Mouse (Mus musculus): ENCODE measurements around the gene Myl12a. TPM values are rescaled to one million over a fixed set of nuclear protein-coding genes. Genes with fewer than 3 reads are reported as not detected.

Gene Myl12a
- polyA plus RNA-seq, 2 experiments = 361 to 721 TPM

- TF ChIP-seq POLR2A (IDR thresholded peaks at IDR 0.05; ENCODE audit: borderline replicate concordance, extremely low read depth, insufficient read depth, insufficient read length) = no peak
- no peak for ATAC-seq (ENCODE audit: low FRiP score, low read depth)
- Histone ChIP-seq H3K27ac (replicated peaks; ENCODE audit: low read depth, low read length) (no peak overlapping the region), H3K4me1 (ENCODE audit: control insufficient read depth, insufficient read depth, low read length) (peaks cover 33% of the 10 kb centered on the region), H3K27me3 (ENCODE audit: control insufficient read depth, insufficient read depth, low read length) (no peaks in the 10 kb centered on the region), H3K4me3 (replicated peaks; ENCODE audit: low read length) (no peak overlapping the region), H3K36me3 (ENCODE audit: control insufficient read depth, insufficient read depth, low read length) (peaks cover 51% of the 10 kb centered on the region), H3K9ac (ENCODE audit: low read depth, low read length, severe bottlenecking) (no peak overlapping the region), H3K9me3 (ENCODE audit: control insufficient read depth, low read length) (no peaks in the 10 kb centered on the region), H3K4me2 (replicated peaks; ENCODE audit: low read depth, low read length, severe bottlenecking) (no peak overlapping the region)
- WGBS = 92% methylated on average over 6 of the region's 6 CpGs
- no peak for DNase-seq (ENCODE audit: low spot score)
Observed at GRCm38 (mm10) chr17:70995551-70995950, 7.1 kb downstream of the Myl12a start.

- Histone ChIP-seq H3K27ac (replicated peaks; ENCODE audit: low read depth, low read length) (no peak overlapping the region), H3K9ac (ENCODE audit: low read depth, low read length, severe bottlenecking) (no peak overlapping the region), H3K4me3 (replicated peaks; ENCODE audit: low read length) (no peak overlapping the region), H3K36me3 (ENCODE audit: control insufficient read depth, insufficient read depth, low read length) (peaks cover 51% of the 10 kb centered on the region), H3K9me3 (ENCODE audit: control insufficient read depth, low read length) (no peaks in the 10 kb centered on the region), H3K27me3 (ENCODE audit: control insufficient read depth, insufficient read depth, low read length) (no peaks in the 10 kb centered on the region), H3K4me2 (replicated peaks; ENCODE audit: low read depth, low read length, severe bottlenecking) (no peak overlapping the region), H3K4me1 (ENCODE audit: control insufficient read depth, insufficient read depth, low read length) (peaks cover 25% of the 10 kb centered on the region)
- ATAC-seq (ENCODE audit: low FRiP score, low read depth) = no peak
- WGBS = 90% methylated on average over 6 of the region's 6 CpGs
- TF ChIP-seq POLR2A (IDR thresholded peaks at IDR 0.05; ENCODE audit: borderline replicate concordance, extremely low read depth, insufficient read depth, insufficient read length) = no peak
- DNase-seq (ENCODE audit: low spot score) = no peak
Observed at GRCm38 (mm10) chr17:70994671-70995070, 8.0 kb downstream of the Myl12a start.

- peak; percentile 76 for DNase-seq (ENCODE audit: low spot score)
- H3K4me1 ChIP-seq (ENCODE audit: control insufficient read depth, insufficient read depth, low read length) = peaks cover 23% of the 10 kb centered on the region
Observed at GRCm38 (mm10) chr17:70993385-70993807, 9.3 kb downstream of the Myl12a start.

DNA sequence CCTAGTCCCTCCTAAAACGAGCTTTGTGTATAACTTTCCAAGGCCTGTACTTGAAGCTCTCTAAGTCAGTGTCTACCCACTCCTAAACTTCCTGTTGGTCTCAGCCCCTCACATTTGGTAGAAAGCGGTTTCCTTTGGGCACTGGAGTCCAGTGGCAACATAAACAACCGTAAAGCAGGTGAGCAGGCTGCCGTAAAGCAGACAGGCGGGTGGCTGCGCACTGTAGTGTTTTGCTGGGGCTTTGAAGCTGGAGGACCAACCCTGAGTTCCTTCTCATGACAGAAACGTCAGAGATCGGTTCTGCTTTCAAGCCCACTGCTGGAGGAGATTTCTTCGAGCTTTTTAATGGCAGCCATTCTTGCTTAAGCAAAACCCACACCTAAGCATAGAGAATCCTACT is 10.0 kb downstream of the Myl12a start:
- Histone ChIP-seq H3K27ac (replicated peaks; ENCODE audit: low read depth, low read length) (peak overlapping the region; percentile 48), H3K9me3 (ENCODE audit: control insufficient read depth, low read length) (no peaks in the 10 kb centered on the region), H3K4me2 (replicated peaks; ENCODE audit: low read depth, low read length, severe bottlenecking) (no peak overlapping the region), H3K36me3 (ENCODE audit: control insufficient read depth, insufficient read depth, low read length) (peaks cover 49% of the 10 kb centered on the region), H3K27me3 (ENCODE audit: control insufficient read depth, insufficient read depth, low read length) (no peaks in the 10 kb centered on the region), H3K4me1 (ENCODE audit: control insufficient read depth, insufficient read depth, low read length) (peaks cover 22% of the 10 kb centered on the region), H3K4me3 (replicated peaks; ENCODE audit: low read length) (no peak overlapping the region), H3K9ac (ENCODE audit: low read depth, low read length, severe bottlenecking) (no peak overlapping the region)
- 71% methylated on average over 9 of the region's 9 CpGs for WGBS
- TF ChIP-seq POLR2A (IDR thresholded peaks at IDR 0.05; ENCODE audit: borderline replicate concordance, extremely low read depth, insufficient read depth, insufficient read length) = no peak
- ATAC-seq (ENCODE audit: low FRiP score, low read depth) = no peak
- DNase-seq (ENCODE audit: low spot score) = no peak

More at GRCm38 (mm10) chr17:70993385-70993807, 9.3 kb downstream of the Myl12a start:
- no peak for TF ChIP-seq POLR2A (IDR thresholded peaks at IDR 0.05; ENCODE audit: borderline replicate concordance, extremely low read depth, insufficient read depth, insufficient read length)
- WGBS = 48% methylated on average over 3 of the region's 3 CpGs
- H3K27ac ChIP-seq (replicated peaks; ENCODE audit: low read depth, low read length) = no peak overlapping the region
- peaks cover 49% of the 10 kb centered on the region for H3K36me3 ChIP-seq (ENCODE audit: control insufficient read depth, insufficient read depth, low read length)
- H3K27me3 ChIP-seq (ENCODE audit: control insufficient read depth, insufficient read depth, low read length) = no peaks in the 10 kb centered on the region
- H3K9ac ChIP-seq (ENCODE audit: low read depth, low read length, severe bottlenecking) = no peak overlapping the region
- no peaks in the 10 kb centered on the region for H3K9me3 ChIP-seq (ENCODE audit: control insufficient read depth, low read length)
- H3K4me3 ChIP-seq (replicated peaks; ENCODE audit: low read length) = no peak overlapping the region
- H3K4me2 ChIP-seq (replicated peaks; ENCODE audit: low read depth, low read length, severe bottlenecking) = no peak overlapping the region
- ATAC-seq (ENCODE audit: low FRiP score, low read depth) = peak; percentile 36; the same call in 1 of the 2 replicates

GRCm38 (mm10) chr17:70991706-70992625 is 10.7 kb downstream of the Myl12a start:
- 80% methylated on average over 16 of the region's 16 CpGs for WGBS
- 0 out of 2 replicates have a peak overlapping the region, but pooled peaks have one; percentile 78 for H3K4me2 ChIP-seq (replicated peaks; ENCODE audit: low read depth, low read length, severe bottlenecking)
- no peak for DNase-seq (ENCODE audit: low spot score)

More at GRCm38 (mm10) chr17:70991706-70992625, 10.7 kb downstream of the Myl12a start:
- no peak for TF ChIP-seq POLR2A (IDR thresholded peaks at IDR 0.05; ENCODE audit: borderline replicate concordance, extremely low read depth, insufficient read depth, insufficient read length)
- no peak for ATAC-seq (ENCODE audit: low FRiP score, low read depth)
- Histone ChIP-seq H3K36me3 (ENCODE audit: control insufficient read depth, insufficient read depth, low read length) (peaks cover 49% of the 10 kb centered on the region), H3K4me3 (replicated peaks; ENCODE audit: low read length) (no peak overlapping the region), H3K9me3 (ENCODE audit: control insufficient read depth, low read length) (no peaks in the 10 kb centered on the region), H3K4me1 (ENCODE audit: control insufficient read depth, insufficient read depth, low read length) (peaks cover 22% of the 10 kb centered on the region), H3K27ac (replicated peaks; ENCODE audit: low read depth, low read length) (peak overlapping the region; percentile 48), H3K9ac (ENCODE audit: low read depth, low read length, severe bottlenecking) (no peak overlapping the region), H3K27me3 (ENCODE audit: control insufficient read depth, insufficient read depth, low read length) (no peaks in the 10 kb centered on the region)

All from limb, embryonic 14.5 days (tissue).